In genomic region chr8:94274030-94274429, GRCm38 (mm10) we compare ENCODE assay signal across 17 mouse cellular contexts. TPM values are rescaled to one million over a fixed set of nuclear protein-coding genes. Genes with fewer than 3 reads are reported as not detected.
DNase-seq lines count a peak whose midpoint lies in the region; ATAC-seq and TF ChIP-seq lines count a peak whose summit lies in the region.
"Had no signal": no experiment of that assay in that cellular context is flagged by ENCODE, and none has a peak within 500 bp of the region (broad histone marks: within the 10 kb centered on the region; RNA-seq: fewer than 3 reads in every experiment).

No protein-coding gene starts in this region.

- no peak overlapping the region for H3K9ac ChIP-seq in kidney, postnatal 0 days (ENCODE audit: low read depth, low read length)
- no peak overlapping the region for H3K9ac ChIP-seq in kidney, embryonic 15.5 days
- H3K9ac ChIP-seq in lung, postnatal 0 days (replicated peaks; ENCODE audit: low read depth), result no peak overlapping the region
- H3K9ac ChIP-seq: forebrain, embryonic 15.5 days; liver, embryonic 12.5 days; midbrain, embryonic 13.5 days had no signal

- no peaks in the 10 kb centered on the region for H3K36me3 ChIP-seq in kidney, postnatal 0 days (ENCODE audit: insufficient read depth, low read length)
- H3K36me3 ChIP-seq in kidney, embryonic 15.5 days, result no peaks in the 10 kb centered on the region
- no peaks in the 10 kb centered on the region for H3K36me3 ChIP-seq in lung, postnatal 0 days (ENCODE audit: insufficient read depth, low read length)
- H3K36me3 ChIP-seq: forebrain, embryonic 15.5 days; liver, embryonic 12.5 days; midbrain, embryonic 13.5 days had no signal

- H3K4me1 ChIP-seq in kidney, postnatal 0 days (replicated peaks; ENCODE audit: insufficient read depth, low read length), result 0 out of 2 replicates have a peak, but pooled peaks cover 7% of the 10 kb centered on the region
- H3K4me1 ChIP-seq in kidney, embryonic 15.5 days, result no peaks in the 10 kb centered on the region
- no peaks in the 10 kb centered on the region for H3K4me1 ChIP-seq in lung, postnatal 0 days (ENCODE audit: insufficient read depth, low read depth, low read length)

- no peak for DNase-seq in kidney, postnatal 0 days (ENCODE audit: low spot score)
- no peak for DNase-seq in lung, postnatal 0 days (ENCODE audit: low spot score)
- no peak for DNase-seq in lung, adult 18-20 months
- peak; percentile 73 for DNase-seq in MN1 (ENCODE audit: low spot score)
- no peak for DNase-seq in urinary bladder, postnatal 10 days (ENCODE audit: low spot score)
- DNase-seq: cerebellum, adult 18-20 months; gastrocnemius, postnatal 14 days; heart, postnatal 36 days; left cerebral cortex, postnatal 4 days; lung, postnatal 36 days had no signal

- no peak for TF ChIP-seq EP300 in lung, postnatal 0 days (IDR thresholded peaks at IDR 0.05)

- 57% methylated on average over 5 of the region's 5 CpGs for WGBS in kidney, postnatal 0 days
- WGBS in kidney, embryonic 15.5 days, result 66% methylated on average over 5 of the region's 5 CpGs
- 57% methylated on average over 5 of the region's 5 CpGs for WGBS in lung, postnatal 0 days

- TF ChIP-seq CTCF in kidney, postnatal 0 days (IDR thresholded peaks at IDR 0.05; ENCODE audit: low read depth), result peak; percentile 49; the same call in 1 of the 2 replicates
- peak; percentile 54 for TF ChIP-seq CTCF in lung, postnatal 0 days (IDR thresholded peaks at IDR 0.05)

- H3K27me3 ChIP-seq in kidney, postnatal 0 days (ENCODE audit: insufficient read depth, low read length), result no peaks in the 10 kb centered on the region
- H3K27me3 ChIP-seq in kidney, embryonic 15.5 days, result no peaks in the 10 kb centered on the region
- no peaks in the 10 kb centered on the region for H3K27me3 ChIP-seq in lung, postnatal 0 days (replicated peaks; ENCODE audit: insufficient read depth, low read length)
- H3K27me3 ChIP-seq: forebrain, embryonic 15.5 days; liver, embryonic 12.5 days; midbrain, embryonic 13.5 days had no signal

- no peak overlapping the region for H3K27ac ChIP-seq in kidney, postnatal 0 days
- no peak overlapping the region for H3K27ac ChIP-seq in kidney, embryonic 15.5 days
- H3K27ac ChIP-seq in lung, postnatal 0 days (ENCODE audit: low read length), result no peak overlapping the region
- H3K27ac ChIP-seq: forebrain, embryonic 15.5 days; liver, embryonic 12.5 days; midbrain, embryonic 13.5 days had no signal

- ATAC-seq in kidney, postnatal 0 days (replicated peaks; ENCODE audit: low FRiP score, low read depth), result no peak
- ATAC-seq in kidney, embryonic 15.5 days (replicated peaks; ENCODE audit: low FRiP score), result no peak
- ATAC-seq in lung, postnatal 0 days, result no peak
- 0 out of 2 replicates have a peak, but pooled peaks have one; percentile 46 for ATAC-seq in megakaryocyte-erythroid progenitor cell, adult 5-6 weeks (replicated peaks; ENCODE audit: low FRiP score, low TSS enrichment, poor library complexity, severe bottlenecking)
- ATAC-seq: forebrain, embryonic 15.5 days; liver, embryonic 12.5 days; midbrain, embryonic 13.5 days had no signal

- H3K4me2 ChIP-seq in kidney, postnatal 0 days (ENCODE audit: low read length), result no peak overlapping the region
- H3K4me2 ChIP-seq in kidney, embryonic 15.5 days, result no peak overlapping the region
- H3K4me2 ChIP-seq in lung, postnatal 0 days (replicated peaks; ENCODE audit: low read depth, low read length), result no peak overlapping the region
- H3K4me2 ChIP-seq: forebrain, embryonic 15.5 days; heart, embryonic 11.5 days; liver, embryonic 12.5 days; midbrain, embryonic 13.5 days had no signal

- no peaks in the 10 kb centered on the region for H3K9me3 ChIP-seq in kidney, postnatal 0 days (replicated peaks; ENCODE audit: low read length)
- H3K9me3 ChIP-seq in kidney, embryonic 15.5 days (replicated peaks), result no peaks in the 10 kb centered on the region
- no peaks in the 10 kb centered on the region for H3K9me3 ChIP-seq in lung, postnatal 0 days (ENCODE audit: low read length)
- H3K9me3 ChIP-seq: forebrain, embryonic 15.5 days; liver, embryonic 12.5 days; midbrain, embryonic 13.5 days had no signal

- H3K4me3 ChIP-seq in kidney, postnatal 0 days (replicated peaks; ENCODE audit: low read depth, low read length), result no peak overlapping the region
- no peak overlapping the region for H3K4me3 ChIP-seq in kidney, embryonic 15.5 days (replicated peaks)
- no peak overlapping the region for H3K4me3 ChIP-seq in lung, postnatal 0 days (ENCODE audit: low read depth, low read length)
- H3K4me3 ChIP-seq: forebrain, embryonic 15.5 days; liver, embryonic 12.5 days; midbrain, embryonic 13.5 days had no signal

RNA-seq across cellular contexts. Expression of gene Slc12a3, which starts 55.0 kb away (rescaled TPM):
- 44.6 and 45.6 TPM in 2 replicates for polyA plus RNA-seq in kidney, postnatal 0 days (2015; fragmentation: Nextera tagmentation; extraction: Ambion mirVana)
- polyA plus RNA-seq in kidney, embryonic 15.5 days (2015; fragmentation: Nextera tagmentation; extraction: Ambion mirVana), result 6.1 and 6.4 TPM in 2 replicates
- 0.11 and 0.12 TPM in 2 replicates for polyA plus RNA-seq in lung, postnatal 0 days (2015; fragmentation: Nextera tagmentation; extraction: Ambion mirVana)
- total RNA-seq in megakaryocyte-erythroid progenitor cell, adult 5-6 weeks (2014; fragmentation: Nextera tagmentation), result 0.12 and 1.8 TPM in 2 replicates
- not detected in 2 replicates for total RNA-seq in megakaryocyte-erythroid progenitor cell, adult 5-6 weeks (2017)
- total RNA-seq: common myeloid progenitor, adult 5-6 weeks; gastrocnemius, postnatal 14 days had no signal
- polyA plus RNA-seq: forebrain, embryonic 15.5 days; liver, embryonic 12.5 days had no signal

RNA-seq across cellular contexts. Expression of gene Nup93, which starts 59.7 kb away (rescaled TPM):
- polyA plus RNA-seq in kidney, postnatal 0 days (2015; fragmentation: Nextera tagmentation; extraction: Ambion mirVana), result 45.0 and 53.6 TPM in 2 replicates
- polyA plus RNA-seq in kidney, embryonic 15.5 days (2015; fragmentation: Nextera tagmentation; extraction: Ambion mirVana), result 89.6 and 91.6 TPM in 2 replicates
- polyA plus RNA-seq in lung, postnatal 0 days (2015; fragmentation: Nextera tagmentation; extraction: Ambion mirVana), result 26.7 and 27.1 TPM in 2 replicates
- total RNA-seq in megakaryocyte-erythroid progenitor cell, adult 5-6 weeks (2014; fragmentation: Nextera tagmentation), result 66.6 and 86.4 TPM in 2 replicates
- total RNA-seq in megakaryocyte-erythroid progenitor cell, adult 5-6 weeks (2017), result 55.1 and 69.6 TPM in 2 replicates
